Mouse (Mus musculus) testis, adult 2 months (tissue): Measurements from ENCODE around the gene Thra.

Experiments
- CTCF ChIP-seq: fragments of 200-500 bp; IDR thresholded peaks from 2 replicates; pipeline ENCODE4 v1.5.1; 2012; ENCODE audit warnings: low read depth, mild to moderate bottlenecking, inconsistent platforms, low read length, moderate library complexity; ENCODE audit not compliant: control insufficient read depth, insufficient read depth, insufficient replicate concordance
- POLR2A ChIP-seq: fragments of 200-500 bp; IDR thresholded peaks from 2 replicates; pipeline ENCODE4 v1.6.1; 2012; ENCODE audit warnings: low read depth, mild to moderate bottlenecking, inconsistent platforms, low read length, moderate library complexity; ENCODE audit not compliant: control insufficient read depth

DNA sequence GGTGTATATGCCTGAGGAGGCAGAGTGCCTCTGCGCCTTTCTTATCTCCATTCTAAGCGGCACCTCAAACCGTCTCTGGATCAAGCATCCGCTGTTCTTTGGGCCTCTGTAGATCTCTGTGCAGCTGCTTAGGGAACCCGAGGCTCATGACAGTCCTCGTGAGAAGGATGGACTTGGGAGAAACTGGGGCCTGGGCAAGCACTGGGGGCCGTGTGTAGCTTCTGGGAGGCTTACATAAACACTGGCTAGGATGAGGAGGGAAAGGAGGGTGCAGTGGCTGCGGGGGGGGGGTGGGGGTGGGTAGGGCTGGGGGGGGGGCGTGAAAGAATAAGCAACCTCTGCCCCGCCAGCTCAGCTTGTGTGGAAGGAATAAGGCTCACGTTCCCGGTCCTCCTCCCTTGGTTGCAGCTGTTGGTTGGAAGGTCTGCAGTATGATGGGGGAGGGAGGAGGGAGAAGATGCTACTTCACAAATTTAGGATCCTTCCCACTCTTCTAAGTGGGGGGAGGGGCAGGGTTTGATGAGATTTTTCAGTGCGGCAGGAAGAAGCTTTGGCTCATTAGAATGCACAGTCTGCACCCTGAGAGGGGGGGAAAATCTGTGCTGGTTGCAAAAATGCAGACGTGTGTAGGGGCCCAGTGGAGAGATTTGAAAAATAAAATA is 41.5 kb downstream of the Thra start:
- TF ChIP-seq CTCF (no peak), POLR2A (no peak; the same call in 1 of the 2 replicates)
